Mouse (Mus musculus) heart, postnatal 0 days (tissue): Measurements from ENCODE around the gene Deup1. TPM values are rescaled to one million over a fixed set of nuclear protein-coding genes. Genes with fewer than 3 reads are reported as not detected.

Experiments used
- ATAC-seq: fragments of 200-750 bp; cut with Nextera tagmentation; 2 replicates; pipeline ENCODE4 v1.8.0; 2017; ENCODE audit warnings: low read depth, moderate number of reproducible peaks, moderate library complexity; ENCODE audit not compliant: insufficient read depth
- DNase-seq: peaks from one replicate; pipeline ENCODE4 v3.0.0-alpha.2; 2016; ENCODE audit warnings: low spot score
- H3K27ac ChIP-seq: fragments of 300-500 bp; sonication (generic); 2 replicates; pipeline ENCODE4 v1.5.1; 2014; ENCODE audit warnings: low read depth, mild to moderate bottlenecking
- H3K27me3 ChIP-seq: fragments of 300-500 bp; sonication (generic); 2 replicates; pipeline ENCODE4 v1.6.1; 2014; ENCODE audit warnings: low read length, mixed read lengths; ENCODE audit not compliant: control insufficient read depth, insufficient read depth
- H3K36me3 ChIP-seq: fragments of 300-500 bp; sonication (generic); replicated peaks from 2 replicates; pipeline ENCODE4 v1.6.1; 2014; ENCODE audit warnings: low read length, mixed read lengths; ENCODE audit not compliant: control insufficient read depth, insufficient read depth
- H3K4me1 ChIP-seq: fragments of 300-500 bp; sonication (generic); 2 replicates; pipeline ENCODE4 v1.6.1; 2014; ENCODE audit warnings: antibody characterized with exemption; ENCODE audit not compliant: control insufficient read depth, insufficient read depth
- H3K4me2 ChIP-seq: fragments of 300-500 bp; sonication (generic); 2 replicates; pipeline ENCODE4 v1.6.1; 2014; ENCODE audit warnings: low read depth, mild to moderate bottlenecking, low read length, moderate library complexity
- H3K4me3 ChIP-seq: fragments of 300-500 bp; sonication (generic); 2 replicates; pipeline ENCODE4 v1.5.1; 2014; ENCODE audit warnings: low read depth, low read length
- H3K9ac ChIP-seq: fragments of 300-500 bp; sonication (generic); replicated peaks from 2 replicates; pipeline ENCODE4 v1.6.1; 2014; ENCODE audit warnings: low read depth, low read length, mixed read lengths
- H3K9me3 ChIP-seq: fragments of 300-500 bp; sonication (generic); replicated peaks from 2 replicates; pipeline ENCODE4 v1.6.1; 2016; ENCODE audit warnings: low read length; ENCODE audit not compliant: control insufficient read depth
- CTCF ChIP-seq: IDR thresholded peaks from 2 replicates; pipeline ENCODE4 v1.5.1; 2016; ENCODE audit warnings: antibody characterized with exemption, control low read depth, low read depth
- EP300 ChIP-seq: IDR thresholded peaks from 2 replicates; pipeline ENCODE4 v1.6.1; 2016; ENCODE audit warnings: antibody characterized with exemption, low read depth
- WGBS: fragments of 180-500 bp; shearing (Covaris S2); extraction: QIAGEN DNeasy Blood & Tissue Kit; methylation state at CpG from one replicate; pipeline ENCODE4 v1.1.7; 2014; 5-methylcytosine and 5-hydroxymethylcytosine counted together
- polyA plus RNA-seq: library from polyadenylated mRNA; unstranded; fragments of >200 nt; fragmentation: Nextera tagmentation; extraction: Ambion mirVana; gene quantifications from 2 replicates; pipeline ENCODE4 v1.2.1, GENCODE M21; 2015
- total RNA-seq: library from RNA; depleted of rRNA; stranded (reverse); fragments of >200 nt; gene quantifications from 2 replicates; pipeline ENCODE4 v1.2.3, GENCODE M21; 2014; ENCODE audit warnings: low replicate concordance

Deup1 gene
- total and polyA plus RNA-seq, 2 experiments from 2014 or later = 0.15 TPM; not detected in 1

- TF ChIP-seq EP300 (no peak), CTCF (no peak)
- 82% methylated on average over 8 of the region's 8 CpGs for WGBS
- H3K9me3 ChIP-seq = no peaks in the 10 kb centered on the region
- ATAC-seq (no peak), DNase-seq (no peak)
- no peaks in the 10 kb centered on the region for H3K4me1 ChIP-seq
- no peak overlapping the region for H3K27ac ChIP-seq
- H3K9ac ChIP-seq = no peak overlapping the region
- no peak overlapping the region for H3K4me3 ChIP-seq
- H3K27me3 ChIP-seq = no peaks in the 10 kb centered on the region
- H3K36me3 ChIP-seq = no peaks in the 10 kb centered on the region
- no peak overlapping the region for H3K4me2 ChIP-seq
These were observed 24.6 kb downstream of the Deup1 start for GRCm38 (mm10) chr9:15603156-15603555.

GRCm38 (mm10) chr9:15600859-15601540 is 26.7 kb downstream of the Deup1 start:
- Histone ChIP-seq H3K9me3 (no peaks in the 10 kb centered on the region), H3K4me3 (no peak overlapping the region), H3K4me1 (no peaks in the 10 kb centered on the region), H3K27me3 (no peaks in the 10 kb centered on the region), H3K36me3 (no peaks in the 10 kb centered on the region), H3K9ac (no peak overlapping the region), H3K27ac (peak overlapping the region; percentile 13; the same call in 1 of the 2 replicates), H3K4me2 (no peak overlapping the region)
- DNase-seq (no peak), ATAC-seq (no peak)
- TF ChIP-seq EP300 = no peak
- 59% methylated on average over 5 of the region's 5 CpGs for WGBS

GRCm38 (mm10) chr9:15600156-15600858 is 27.4 kb downstream of the Deup1 start:
- WGBS = 47% methylated on average over 6 of the region's 6 CpGs
- DNase-seq (peak; percentile 17), ATAC-seq (0 out of 2 replicates have a peak, but pooled peaks have one; percentile 17)

DNA sequence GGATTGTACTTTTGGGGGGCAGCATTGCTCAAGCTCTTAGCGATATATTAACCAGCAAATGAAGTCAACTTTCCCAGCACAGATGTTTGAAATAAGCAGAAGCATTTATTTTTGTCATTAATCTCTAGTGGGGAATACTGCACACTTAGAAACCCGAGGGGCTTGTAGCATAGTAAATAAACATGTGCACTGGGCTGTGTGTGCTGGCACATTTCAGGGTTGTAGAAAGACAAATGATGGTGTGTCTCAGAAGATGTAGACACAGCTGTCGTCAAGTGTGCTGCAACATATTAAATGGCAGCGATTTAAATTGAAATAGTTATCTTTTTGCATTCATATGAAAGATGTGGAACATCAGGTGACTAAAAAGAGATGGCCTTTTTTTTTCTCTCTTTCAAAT is 31.1 kb downstream of the Deup1 start:
- Histone ChIP-seq H3K27ac (no peak overlapping the region), H3K27me3 (no peaks in the 10 kb centered on the region), H3K4me2 (no peak overlapping the region), H3K9me3 (no peaks in the 10 kb centered on the region), H3K4me1 (no peaks in the 10 kb centered on the region), H3K36me3 (no peaks in the 10 kb centered on the region), H3K9ac (no peak overlapping the region), H3K4me3 (no peak overlapping the region)
- WGBS = 60% methylated on average over 4 of the region's 4 CpGs
- ATAC-seq = no peak
- no peak for TF ChIP-seq CTCF
- TF ChIP-seq EP300 = no peak
- DNase-seq = no peak

More at GRCm38 (mm10) chr9:15600156-15600858, 27.4 kb downstream of the Deup1 start:
- H3K4me2 ChIP-seq = no peak overlapping the region
- peak overlapping the region; percentile 13; the same call in 1 of the 2 replicates for H3K27ac ChIP-seq
- no peaks in the 10 kb centered on the region for H3K36me3 ChIP-seq
- TF ChIP-seq CTCF (no peak), EP300 (no peak)
- H3K4me1 ChIP-seq = no peaks in the 10 kb centered on the region
- no peak overlapping the region for H3K9ac ChIP-seq
- no peak overlapping the region for H3K4me3 ChIP-seq
- H3K9me3 ChIP-seq = no peaks in the 10 kb centered on the region
- H3K27me3 ChIP-seq = no peaks in the 10 kb centered on the region

DNA sequence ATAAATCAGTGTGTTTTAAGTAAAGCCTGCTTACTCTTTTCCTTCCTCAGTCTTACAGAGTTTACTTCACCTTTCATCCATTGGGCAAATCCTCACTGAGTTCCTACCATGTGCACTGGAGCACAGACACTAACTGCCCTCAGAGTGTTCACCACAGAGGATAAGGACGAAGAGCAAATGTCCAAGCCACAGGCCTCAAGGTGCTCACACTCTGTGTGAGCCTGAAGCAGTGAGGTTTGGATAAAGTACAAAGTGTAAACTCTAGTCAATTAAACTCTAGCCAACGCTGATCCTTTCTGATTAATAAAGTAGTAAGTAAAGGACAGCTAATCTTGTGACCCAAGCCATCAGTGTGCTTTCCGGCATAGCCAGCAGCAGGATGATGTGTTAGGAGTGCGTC is 33.6 kb downstream of the Deup1 start:
- H3K4me1 ChIP-seq = no peaks in the 10 kb centered on the region
- H3K36me3 ChIP-seq = no peaks in the 10 kb centered on the region
- no peak overlapping the region for H3K9ac ChIP-seq
- no peak overlapping the region for H3K4me3 ChIP-seq
- no peaks in the 10 kb centered on the region for H3K9me3 ChIP-seq
- ATAC-seq (no peak), DNase-seq (no peak)
- no peaks in the 10 kb centered on the region for H3K27me3 ChIP-seq
- WGBS = 85% methylated on average over 4 of the region's 4 CpGs
- no peak overlapping the region for H3K27ac ChIP-seq
- no peak overlapping the region for H3K4me2 ChIP-seq
- TF ChIP-seq CTCF (no peak), EP300 (no peak)
